Mouse (Mus musculus): ENCODE data around the gene Gm5460. TPM values are rescaled to one million over a fixed set of nuclear protein-coding genes. Genes with fewer than 3 reads are reported as not detected.
A peak's percentile ranks its signal among the peaks of the same experiment; 100 is the strongest.

The Gm5460 gene
- polyA plus RNA-seq, 1 experiment from 2014 or later = not detected

DNA sequence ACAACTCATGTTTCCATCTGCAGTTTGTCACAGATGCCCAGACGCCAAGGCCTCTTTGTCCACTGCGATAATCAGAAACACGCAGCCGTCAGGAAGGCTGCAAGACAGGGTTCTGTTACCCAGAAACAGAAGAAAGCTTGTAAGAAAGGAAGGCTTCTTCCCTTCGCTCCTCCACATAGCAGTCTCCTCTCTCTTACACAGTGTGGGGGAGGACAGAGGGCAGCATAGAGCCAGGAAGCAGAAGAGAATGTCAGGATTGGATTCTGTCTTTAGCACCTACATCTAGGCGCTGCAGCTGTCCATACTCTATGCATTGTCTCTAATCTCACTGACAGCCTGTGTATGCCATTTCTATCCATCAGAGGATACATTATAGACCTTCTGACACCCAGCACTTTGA lies 19.1 kb upstream of the Gm5460 start:
- Histone ChIP-seq H3K4me1 (replicated peaks; ENCODE audit: control insufficient read depth, insufficient read depth, low read length) (no peaks in the 10 kb centered on the region), H3K4me2 (ENCODE audit: low read depth, low read length) (no peak overlapping the region), H3K4me3 (ENCODE audit: low read length) (no peak overlapping the region), H3K36me3 (ENCODE audit: control insufficient read depth, insufficient read depth, low read length) (no peaks in the 10 kb centered on the region), H3K9me3 (ENCODE audit: control insufficient read depth, low read length) (no peaks in the 10 kb centered on the region), H3K9ac (ENCODE audit: low read length) (no peak overlapping the region), H3K27me3 (ENCODE audit: control insufficient read depth, insufficient read depth, low read depth, low read length) (no peaks in the 10 kb centered on the region), H3K27ac (ENCODE audit: low read length) (no peak overlapping the region)
- ATAC-seq (ENCODE audit: low read depth) = peak; percentile 28; the same call in 1 of the 2 replicates
- 39% methylated on average over 6 of the region's 6 CpGs for WGBS

DNA sequence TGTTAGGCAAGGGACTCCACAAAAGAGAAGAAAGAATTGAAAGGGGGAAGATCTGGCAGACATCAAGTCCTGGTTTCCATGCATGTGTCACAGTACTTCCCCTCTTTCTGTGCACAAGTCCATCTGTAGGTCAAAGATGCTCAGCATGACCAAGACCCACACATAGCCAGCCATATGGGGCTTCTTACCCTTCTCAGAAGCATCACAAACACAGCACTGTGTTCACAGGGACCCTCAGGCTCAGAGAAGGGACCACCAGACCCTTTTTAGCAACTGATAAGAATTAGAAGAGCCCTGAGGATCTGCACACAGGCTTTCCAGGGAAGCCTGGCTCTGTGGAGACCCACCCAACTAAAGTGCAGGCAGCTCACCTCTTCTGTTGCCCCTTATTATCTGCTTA lies 16.5 kb upstream of the Gm5460 start:
- no peaks in the 10 kb centered on the region for H3K4me1 ChIP-seq (replicated peaks; ENCODE audit: control insufficient read depth, insufficient read depth, low read length)
- H3K27me3 ChIP-seq (ENCODE audit: control insufficient read depth, insufficient read depth, low read depth, low read length) = no peaks in the 10 kb centered on the region
- H3K27ac ChIP-seq (ENCODE audit: low read length) = no peak overlapping the region
- H3K36me3 ChIP-seq (ENCODE audit: control insufficient read depth, insufficient read depth, low read length) = no peaks in the 10 kb centered on the region
- H3K9ac ChIP-seq (ENCODE audit: low read length) = no peak overlapping the region
- ATAC-seq (ENCODE audit: low read depth) = no peak
- H3K4me3 ChIP-seq (ENCODE audit: low read length) = no peak overlapping the region
- H3K9me3 ChIP-seq (ENCODE audit: control insufficient read depth, low read length) = no peaks in the 10 kb centered on the region
- H3K4me2 ChIP-seq (ENCODE audit: low read depth, low read length) = no peak overlapping the region

GRCm38 (mm10) chr14:34001445-34001844 lies 15.1 kb upstream of the Gm5460 start:
- ATAC-seq (ENCODE audit: low read depth) = no peak
- Histone ChIP-seq H3K9me3 (ENCODE audit: control insufficient read depth, low read length) (no peaks in the 10 kb centered on the region), H3K27ac (ENCODE audit: low read length) (no peak overlapping the region), H3K4me2 (ENCODE audit: low read depth, low read length) (no peak overlapping the region), H3K4me3 (ENCODE audit: low read length) (no peak overlapping the region), H3K4me1 (replicated peaks; ENCODE audit: control insufficient read depth, insufficient read depth, low read length) (no peaks in the 10 kb centered on the region), H3K36me3 (ENCODE audit: control insufficient read depth, insufficient read depth, low read length) (no peaks in the 10 kb centered on the region), H3K9ac (ENCODE audit: low read length) (no peak overlapping the region), H3K27me3 (ENCODE audit: control insufficient read depth, insufficient read depth, low read depth, low read length) (no peaks in the 10 kb centered on the region)

GRCm38 (mm10) chr14:34002358-34002757 lies 14.2 kb upstream of the Gm5460 start:
- Histone ChIP-seq H3K9me3 (ENCODE audit: control insufficient read depth, low read length) (no peaks in the 10 kb centered on the region), H3K27ac (ENCODE audit: low read length) (no peak overlapping the region), H3K4me1 (replicated peaks; ENCODE audit: control insufficient read depth, insufficient read depth, low read length) (no peaks in the 10 kb centered on the region), H3K27me3 (ENCODE audit: control insufficient read depth, insufficient read depth, low read depth, low read length) (no peaks in the 10 kb centered on the region), H3K9ac (ENCODE audit: low read length) (no peak overlapping the region), H3K4me2 (ENCODE audit: low read depth, low read length) (no peak overlapping the region), H3K4me3 (ENCODE audit: low read length) (no peak overlapping the region), H3K36me3 (ENCODE audit: control insufficient read depth, insufficient read depth, low read length) (no peaks in the 10 kb centered on the region)
- 83% methylated on average over 5 of the region's 5 CpGs for WGBS
- no peak for ATAC-seq (ENCODE audit: low read depth)

DNA sequence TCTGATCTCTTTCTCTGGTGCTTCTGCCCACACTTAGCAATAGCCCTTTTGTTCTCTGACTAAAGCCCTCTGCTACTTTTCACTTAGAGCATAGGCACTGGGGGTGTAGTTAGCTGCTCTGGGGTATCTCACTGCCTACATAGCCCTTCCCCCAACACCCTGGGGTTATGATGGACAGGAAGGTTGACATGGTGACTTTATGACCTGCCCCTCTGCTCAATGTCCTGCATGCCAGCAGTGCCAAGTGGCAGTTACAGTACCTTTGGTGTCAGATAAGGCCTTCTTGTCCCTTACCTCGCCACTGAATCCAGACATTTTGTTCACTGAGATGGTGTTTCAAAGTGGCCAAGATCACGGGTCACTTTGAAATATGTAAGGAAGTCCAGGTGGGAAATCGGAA lies 1.5 kb upstream of the Gm5460 start, which contains the start of gene Gm30083:
TSS of gene Gm30083 (minus strand) at position 120 of the 400 bp plus-strand sequence.
- Histone ChIP-seq H3K4me1 (replicated peaks; ENCODE audit: control insufficient read depth, insufficient read depth, low read length) (no peaks in the 10 kb centered on the region), H3K27me3 (ENCODE audit: control insufficient read depth, insufficient read depth, low read depth, low read length) (no peaks in the 10 kb centered on the region), H3K9ac (ENCODE audit: low read length) (no peak within 1 kb of the TSS), H3K36me3 (ENCODE audit: control insufficient read depth, insufficient read depth, low read length) (no peaks in the 10 kb centered on the region), H3K4me2 (ENCODE audit: low read depth, low read length) (no peak within 1 kb of the TSS), H3K4me3 (ENCODE audit: low read length) (no peak within 1 kb of the TSS), H3K9me3 (ENCODE audit: control insufficient read depth, low read length) (no peaks in the 10 kb centered on the region), H3K27ac (ENCODE audit: low read length) (no peak within 1 kb of the TSS)
- 88% methylated on average over 3 of the region's 3 CpGs for WGBS
- ATAC-seq (ENCODE audit: low read depth) = no peak

- H3K27ac ChIP-seq (ENCODE audit: low read length) = no peak overlapping the region
- no peaks in the 10 kb centered on the region for H3K36me3 ChIP-seq (ENCODE audit: control insufficient read depth, insufficient read depth, low read length)
- H3K4me3 ChIP-seq (ENCODE audit: low read length) = no peak overlapping the region
- no peaks in the 10 kb centered on the region for H3K9me3 ChIP-seq (ENCODE audit: control insufficient read depth, low read length)
- H3K4me1 ChIP-seq (replicated peaks; ENCODE audit: control insufficient read depth, insufficient read depth, low read length) = no peaks in the 10 kb centered on the region
- H3K9ac ChIP-seq (ENCODE audit: low read length) = no peak overlapping the region
- ATAC-seq (ENCODE audit: low read depth) = no peak
- no peak overlapping the region for H3K4me2 ChIP-seq (ENCODE audit: low read depth, low read length)
- WGBS = 86% methylated on average over 2 of the region's 2 CpGs
- H3K27me3 ChIP-seq (ENCODE audit: control insufficient read depth, insufficient read depth, low read depth, low read length) = no peaks in the 10 kb centered on the region
Measured at GRCm38 (mm10) chr14:34016938-34017337, 380 bp downstream of the Gm5460 start.

GRCm38 (mm10) chr14:34026710-34027109 lies 10.2 kb downstream of the Gm5460 start:
- Histone ChIP-seq H3K4me1 (replicated peaks; ENCODE audit: control insufficient read depth, insufficient read depth, low read length) (no peaks in the 10 kb centered on the region), H3K27ac (ENCODE audit: low read length) (no peak overlapping the region)
- 16% methylated on average over 2 of the region's 2 CpGs for WGBS

GRCm38 (mm10) chr14:34033841-34034610 lies 17.5 kb downstream of the Gm5460 start:
- Histone ChIP-seq H3K9ac (ENCODE audit: low read length) (no peak overlapping the region), H3K4me3 (ENCODE audit: low read length) (no peak overlapping the region), H3K4me1 (replicated peaks; ENCODE audit: control insufficient read depth, insufficient read depth, low read length) (no peaks in the 10 kb centered on the region), H3K9me3 (ENCODE audit: control insufficient read depth, low read length) (no peaks in the 10 kb centered on the region), H3K4me2 (ENCODE audit: low read depth, low read length) (no peak overlapping the region), H3K27ac (ENCODE audit: low read length) (no peak overlapping the region), H3K27me3 (ENCODE audit: control insufficient read depth, insufficient read depth, low read depth, low read length) (no peaks in the 10 kb centered on the region), H3K36me3 (ENCODE audit: control insufficient read depth, insufficient read depth, low read length) (no peaks in the 10 kb centered on the region)
- WGBS = 77% methylated on average over 8 of the region's 8 CpGs
- no peak for ATAC-seq (ENCODE audit: low read depth)

More at GRCm38 (mm10) chr14:34026710-34027109, 10.2 kb downstream of the Gm5460 start:
- H3K4me3 ChIP-seq (ENCODE audit: low read length) = no peak overlapping the region
- peaks cover 2% of the 10 kb centered on the region; the same call in 1 of the 2 replicates for H3K9me3 ChIP-seq (ENCODE audit: control insufficient read depth, low read length)
- H3K9ac ChIP-seq (ENCODE audit: low read length) = no peak overlapping the region
- no peak for ATAC-seq (ENCODE audit: low read depth)
- no peaks in the 10 kb centered on the region for H3K27me3 ChIP-seq (ENCODE audit: control insufficient read depth, insufficient read depth, low read depth, low read length)
- H3K4me2 ChIP-seq (ENCODE audit: low read depth, low read length) = no peak overlapping the region
- no peaks in the 10 kb centered on the region for H3K36me3 ChIP-seq (ENCODE audit: control insufficient read depth, insufficient read depth, low read length)

DNA sequence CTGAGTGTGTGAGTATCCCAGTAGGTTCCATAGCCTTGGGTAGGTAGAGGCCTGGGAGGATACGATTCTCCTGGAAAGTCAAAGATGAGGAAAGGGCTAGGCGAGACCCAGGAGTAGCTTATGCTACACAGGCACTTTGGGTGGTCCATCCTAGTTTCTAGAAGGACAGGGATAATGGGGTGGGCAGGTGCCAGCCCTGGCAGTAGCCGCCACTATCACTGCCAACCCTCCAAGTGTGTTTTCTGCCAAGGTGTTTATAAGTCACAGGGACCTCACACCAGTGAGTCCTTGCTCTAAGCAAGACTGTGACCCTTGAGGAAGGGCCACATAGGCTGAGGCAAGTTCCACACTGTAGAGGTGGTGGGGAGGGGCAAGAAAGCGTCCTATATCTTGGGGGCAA lies 24.7 kb downstream of the Gm5460 start:
- no peak overlapping the region for H3K9ac ChIP-seq (ENCODE audit: low read length)
- no peaks in the 10 kb centered on the region for H3K36me3 ChIP-seq (ENCODE audit: control insufficient read depth, insufficient read depth, low read length)
- H3K4me3 ChIP-seq (ENCODE audit: low read length) = no peak overlapping the region
- ATAC-seq (ENCODE audit: low read depth) = no peak
- 71% methylated on average over 4 of the region's 4 CpGs for WGBS
- H3K4me1 ChIP-seq (replicated peaks; ENCODE audit: control insufficient read depth, insufficient read depth, low read length) = no peaks in the 10 kb centered on the region
- no peak overlapping the region for H3K4me2 ChIP-seq (ENCODE audit: low read depth, low read length)
- H3K27ac ChIP-seq (ENCODE audit: low read length) = no peak overlapping the region
- H3K27me3 ChIP-seq (ENCODE audit: control insufficient read depth, insufficient read depth, low read depth, low read length) = no peaks in the 10 kb centered on the region
- H3K9me3 ChIP-seq (ENCODE audit: control insufficient read depth, low read length) = no peaks in the 10 kb centered on the region

Measured in lung, embryonic 16.5 days (tissue).